20 mouse cellular contexts compared by ENCODE assay signal in the genomic region with DNA sequence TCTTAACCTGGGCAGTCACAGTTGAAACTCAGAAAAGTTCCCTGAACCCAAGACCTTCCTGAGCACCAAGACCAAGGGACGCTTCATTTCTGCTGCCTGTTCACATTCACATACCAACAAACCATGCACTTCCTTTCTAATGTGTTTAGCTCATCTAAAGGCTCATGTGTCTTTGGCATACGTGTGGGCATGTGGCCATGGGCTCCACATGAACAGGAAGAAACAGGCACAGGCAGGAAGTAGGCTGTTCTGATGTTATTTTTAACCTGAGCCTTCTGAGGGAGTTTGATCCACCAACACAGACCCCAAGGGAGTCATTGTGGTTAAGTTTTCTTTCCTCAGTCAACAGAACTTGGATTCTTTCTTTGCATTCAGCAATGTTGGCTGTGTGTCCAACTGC.
DNase-seq lines count a peak whose midpoint lies in the region; ATAC-seq and TF ChIP-seq lines count a peak whose summit lies in the region.
"Had no signal": no experiment of that assay in that cellular context is flagged by ENCODE, and none has a peak within 500 bp of the region (broad histone marks: within the 10 kb centered on the region; RNA-seq: fewer than 3 reads in every experiment).

No protein-coding gene starts in this region.

- H3K27me3 ChIP-seq in kidney, postnatal 0 days (ENCODE audit: insufficient read depth, low read length): no peaks in the 10 kb centered on the region
- no peaks in the 10 kb centered on the region for H3K27me3 ChIP-seq in kidney, embryonic 16.5 days (ENCODE audit: insufficient read depth, low read length)
- no peaks in the 10 kb centered on the region; the same call in 1 of the 2 replicates for H3K27me3 ChIP-seq in splenic B cell, adult 2 months (ENCODE audit: control insufficient read depth, insufficient read depth, low read length, poor library complexity, severe bottlenecking)
- no peaks in the 10 kb centered on the region for H3K27me3 ChIP-seq in heart, embryonic 11.5 days (ENCODE audit: control insufficient read depth, insufficient read depth, low read length)
- H3K27me3 ChIP-seq: embryonic facial prominence, embryonic 12.5 days; hindbrain, embryonic 13.5 days; kidney, embryonic 15.5 days; neural tube, embryonic 13.5 days had no signal

- TF ChIP-seq CTCF in kidney, postnatal 0 days (IDR thresholded peaks at IDR 0.05; ENCODE audit: low read depth): no peak

- H3K4me3 ChIP-seq in kidney, postnatal 0 days (replicated peaks; ENCODE audit: low read depth, low read length): no peak overlapping the region
- no peak overlapping the region for H3K4me3 ChIP-seq in kidney, embryonic 16.5 days (ENCODE audit: low read length)
- no peak overlapping the region for H3K4me3 ChIP-seq in heart, embryonic 11.5 days (ENCODE audit: low read depth, low read length)
- H3K4me3 ChIP-seq: embryonic facial prominence, embryonic 12.5 days; hindbrain, embryonic 13.5 days; kidney, embryonic 15.5 days; left cerebral cortex, adult 2 months; neural tube, embryonic 13.5 days had no signal

- no peaks in the 10 kb centered on the region for H3K9me3 ChIP-seq in kidney, postnatal 0 days (replicated peaks; ENCODE audit: low read length)
- H3K9me3 ChIP-seq in kidney, embryonic 16.5 days (ENCODE audit: low read length): no peaks in the 10 kb centered on the region
- H3K9me3 ChIP-seq in heart, embryonic 11.5 days (replicated peaks; ENCODE audit: control insufficient read depth, low read length): no peaks in the 10 kb centered on the region; the same call in 1 of the 2 replicates
- H3K9me3 ChIP-seq: embryonic facial prominence, embryonic 12.5 days; G1E; hindbrain, embryonic 13.5 days; kidney, embryonic 15.5 days; neural tube, embryonic 13.5 days had no signal

- H3K36me3 ChIP-seq in kidney, postnatal 0 days (ENCODE audit: insufficient read depth, low read length): no peaks in the 10 kb centered on the region
- H3K36me3 ChIP-seq in kidney, embryonic 16.5 days (ENCODE audit: insufficient read depth, low read length): no peaks in the 10 kb centered on the region
- H3K36me3 ChIP-seq in splenic B cell, adult 2 months (ENCODE audit: control insufficient read depth, insufficient read depth, low read length, poor library complexity, severe bottlenecking): no peaks in the 10 kb centered on the region
- no peaks in the 10 kb centered on the region for H3K36me3 ChIP-seq in heart, embryonic 11.5 days (ENCODE audit: control insufficient read depth, insufficient read depth, low read length)
- H3K36me3 ChIP-seq: embryonic facial prominence, embryonic 12.5 days; hindbrain, embryonic 13.5 days; kidney, embryonic 15.5 days; neural tube, embryonic 13.5 days had no signal

- 48% methylated on average over 2 of the region's 2 CpGs for WGBS in kidney, postnatal 0 days
- WGBS in kidney, embryonic 16.5 days: 49% methylated on average over 2 of the region's 2 CpGs
- WGBS in heart, embryonic 11.5 days (ENCODE audit: insufficient replicate concordance): 50% methylated on average over 2 of the region's 2 CpGs

- no peak overlapping the region for H3K27ac ChIP-seq in kidney, postnatal 0 days
- H3K27ac ChIP-seq in kidney, embryonic 16.5 days (ENCODE audit: low read length): no peak overlapping the region
- no peak overlapping the region for H3K27ac ChIP-seq in heart, embryonic 11.5 days (ENCODE audit: low read depth, low read length)
- H3K27ac ChIP-seq: embryonic facial prominence, embryonic 12.5 days; hindbrain, embryonic 13.5 days; kidney, embryonic 15.5 days; left cerebral cortex, adult 2 months; liver, embryonic 14.5 days; neural tube, embryonic 13.5 days had no signal

- H3K4me2 ChIP-seq in kidney, postnatal 0 days (ENCODE audit: low read length): no peak overlapping the region
- no peak overlapping the region for H3K4me2 ChIP-seq in kidney, embryonic 16.5 days (replicated peaks; ENCODE audit: low read depth, low read length)
- H3K4me2 ChIP-seq in heart, embryonic 11.5 days: no peak overlapping the region
- H3K4me2 ChIP-seq: embryonic facial prominence, embryonic 12.5 days; hindbrain, embryonic 13.5 days; kidney, embryonic 15.5 days; neural tube, embryonic 13.5 days had no signal

- no peaks in the 10 kb centered on the region for H3K4me1 ChIP-seq in kidney, postnatal 0 days (replicated peaks; ENCODE audit: insufficient read depth, low read length)
- H3K4me1 ChIP-seq in kidney, embryonic 16.5 days (ENCODE audit: insufficient read depth, low read length): no peaks in the 10 kb centered on the region
- H3K4me1 ChIP-seq in heart, embryonic 11.5 days (ENCODE audit: control insufficient read depth, insufficient read depth, low read length): no peaks in the 10 kb centered on the region
- H3K4me1 ChIP-seq: embryonic facial prominence, embryonic 12.5 days; hindbrain, embryonic 13.5 days; kidney, embryonic 15.5 days; neural tube, embryonic 13.5 days had no signal

- no peak for ATAC-seq in kidney, postnatal 0 days (replicated peaks; ENCODE audit: low FRiP score, low read depth)
- no peak for ATAC-seq in kidney, embryonic 16.5 days (ENCODE audit: low FRiP score, low TSS enrichment)
- ATAC-seq in heart, embryonic 11.5 days (replicated peaks; ENCODE audit: insufficient number of reproducible peaks, low FRiP score, low TSS enrichment): no peak
- ATAC-seq: forebrain, embryonic 14.5 days had no signal

- H3K9ac ChIP-seq in kidney, postnatal 0 days (ENCODE audit: low read depth, low read length): no peak overlapping the region
- H3K9ac ChIP-seq in kidney, embryonic 16.5 days (replicated peaks; ENCODE audit: low read length): no peak overlapping the region
- H3K9ac ChIP-seq in heart, embryonic 11.5 days (ENCODE audit: low read depth, low read length): no peak overlapping the region
- H3K9ac ChIP-seq: embryonic facial prominence, embryonic 12.5 days; hindbrain, embryonic 13.5 days; kidney, embryonic 15.5 days; liver, embryonic 14.5 days; neural tube, embryonic 13.5 days had no signal

- DNase-seq in kidney, postnatal 0 days (ENCODE audit: low spot score): peak; percentile 7
- peak; percentile 68 for DNase-seq in CD4-positive, CD25-positive, alpha-beta regulatory T cell, adult 2 months (ENCODE audit: low read depth, low spot score)
- peak; percentile 14 for DNase-seq in c-Kit-positive CD71-negative TER-119-negative erythroid progenitor cells, embryonic 14.5 days (ENCODE audit: low read depth)
- peak; percentile 15 for DNase-seq in splenic B cell, adult 2 months (ENCODE audit: low read depth, low spot score)
- no peak for DNase-seq in urinary bladder, postnatal 14 days (ENCODE audit: low spot score)
- no peak for DNase-seq in layer of hippocampus, postnatal 25 days (ENCODE audit: extremely low spot score in 1 of 2, low spot score in 1 of 2)
- DNase-seq: adrenal gland, adult 8-10 months; cerebellum, adult 18-20 months; midbrain, embryonic 14.5 days; right cerebral cortex, postnatal 4 days had no signal

Comparison
In these comparisons a context has a peak if more than half of its experiments do, and no peak if none do; other contexts are left out.
1. DNase-seq: peak in kidney, postnatal 0 days (single experiment), CD4-positive, CD25-positive, alpha-beta regulatory T cell, adult 2 months (single experiment), c-Kit-positive CD71-negative TER-119-negative erythroid progenitor cells, embryonic 14.5 days (single experiment) and splenic B cell, adult 2 months (single experiment); none in urinary bladder, postnatal 14 days (single experiment) and layer of hippocampus, postnatal 25 days (0 of 2).